Mouse (Mus musculus): ENCODE data around the gene Ccl5. TPM values are rescaled to one million over a fixed set of nuclear protein-coding genes. Genes with fewer than 3 reads are reported as not detected.

Gene Ccl5
- polyA plus RNA-seq, 1 experiment from 2014 or later = not detected

GRCm38 (mm10) chr11:83533192-83533591 lies 2.9 kb upstream of the Ccl5 start:
- WGBS = 85% methylated on average over 1 of the region's 1 CpGs
- Histone ChIP-seq H3K36me3 (ENCODE audit: control insufficient read depth, insufficient read depth, low read length) (no peaks in the 10 kb centered on the region), H3K9me3 (ENCODE audit: control insufficient read depth, low read length) (no peaks in the 10 kb centered on the region), H3K4me2 (no peak overlapping the region), H3K4me1 (replicated peaks; ENCODE audit: control insufficient read depth, insufficient read depth, low read length) (no peaks in the 10 kb centered on the region), H3K27me3 (replicated peaks; ENCODE audit: control insufficient read depth, insufficient read depth, low read length) (no peaks in the 10 kb centered on the region), H3K4me3 (ENCODE audit: low read depth, low read length) (no peak overlapping the region), H3K27ac (ENCODE audit: low read depth, low read length) (no peak overlapping the region), H3K9ac (ENCODE audit: low read depth, low read length) (no peak overlapping the region)
- DNase-seq (ENCODE audit: low spot score) = no peak
- ATAC-seq (replicated peaks; ENCODE audit: low FRiP score) = no peak

- 70% methylated on average over 12 of the region's 12 CpGs for WGBS
These were observed 1.3 kb downstream of the Ccl5 start for GRCm38 (mm10) chr11:83529024-83529423.

GRCm38 (mm10) chr11:83522075-83522474 lies 8.2 kb downstream of the Ccl5 start, which contains the start of gene Heatr9:
Gene Heatr9 (minus strand): TSS chr11:83522175.
- DNase-seq (ENCODE audit: low spot score) = no peak
- no peak within 1 kb of the TSS for H3K4me2 ChIP-seq
- H3K4me1 ChIP-seq (replicated peaks; ENCODE audit: control insufficient read depth, insufficient read depth, low read length) = no peaks in the 10 kb centered on the region
- H3K9ac ChIP-seq (ENCODE audit: low read depth, low read length) = no peak within 1 kb of the TSS
- no peak within 1 kb of the TSS for H3K27ac ChIP-seq (ENCODE audit: low read depth, low read length)
- H3K36me3 ChIP-seq (ENCODE audit: control insufficient read depth, insufficient read depth, low read length) = no peaks in the 10 kb centered on the region
- no peak within 1 kb of the TSS for H3K4me3 ChIP-seq (ENCODE audit: low read depth, low read length)
- WGBS = 79% methylated on average over 3 of the region's 3 CpGs
- no peaks in the 10 kb centered on the region for H3K27me3 ChIP-seq (replicated peaks; ENCODE audit: control insufficient read depth, insufficient read depth, low read length)
- no peaks in the 10 kb centered on the region for H3K9me3 ChIP-seq (ENCODE audit: control insufficient read depth, low read length)
- ATAC-seq (replicated peaks; ENCODE audit: low FRiP score) = no peak

More at GRCm38 (mm10) chr11:83529024-83529423, 1.3 kb downstream of the Ccl5 start:
- Histone ChIP-seq H3K4me2 (no peak overlapping the region), H3K27me3 (replicated peaks; ENCODE audit: control insufficient read depth, insufficient read depth, low read length) (no peaks in the 10 kb centered on the region), H3K36me3 (ENCODE audit: control insufficient read depth, insufficient read depth, low read length) (no peaks in the 10 kb centered on the region), H3K9ac (ENCODE audit: low read depth, low read length) (no peak overlapping the region), H3K27ac (ENCODE audit: low read depth, low read length) (no peak overlapping the region), H3K4me3 (ENCODE audit: low read depth, low read length) (no peak overlapping the region), H3K4me1 (replicated peaks; ENCODE audit: control insufficient read depth, insufficient read depth, low read length) (no peaks in the 10 kb centered on the region), H3K9me3 (ENCODE audit: control insufficient read depth, low read length) (no peaks in the 10 kb centered on the region)
- ATAC-seq (replicated peaks; ENCODE audit: low FRiP score) (no peak), DNase-seq (ENCODE audit: low spot score) (no peak)

GRCm38 (mm10) chr11:83518371-83518770 lies 11.9 kb downstream of the Ccl5 start:
- H3K27me3 ChIP-seq (replicated peaks; ENCODE audit: control insufficient read depth, insufficient read depth, low read length) = no peaks in the 10 kb centered on the region

GRCm38 (mm10) chr11:83517153-83517552 lies 13.2 kb downstream of the Ccl5 start:
- H3K4me2 ChIP-seq = no peak overlapping the region
- H3K4me3 ChIP-seq (ENCODE audit: low read depth, low read length) = no peak overlapping the region
- H3K9ac ChIP-seq (ENCODE audit: low read depth, low read length) = no peak overlapping the region
- no peak for DNase-seq (ENCODE audit: low spot score)
- no peak for ATAC-seq (replicated peaks; ENCODE audit: low FRiP score)
- no peaks in the 10 kb centered on the region for H3K9me3 ChIP-seq (ENCODE audit: control insufficient read depth, low read length)
- H3K27ac ChIP-seq (ENCODE audit: low read depth, low read length) = no peak overlapping the region
- H3K36me3 ChIP-seq (ENCODE audit: control insufficient read depth, insufficient read depth, low read length) = no peaks in the 10 kb centered on the region
- H3K4me1 ChIP-seq (replicated peaks; ENCODE audit: control insufficient read depth, insufficient read depth, low read length) = no peaks in the 10 kb centered on the region
- H3K27me3 ChIP-seq (replicated peaks; ENCODE audit: control insufficient read depth, insufficient read depth, low read length) = no peaks in the 10 kb centered on the region

More at GRCm38 (mm10) chr11:83518371-83518770, 11.9 kb downstream of the Ccl5 start:
- 79% methylated on average over 6 of the region's 6 CpGs for whole genome bisulfite sequencing
- no peaks in the 10 kb centered on the region for H3K36me3 ChIP-seq (ENCODE audit: control insufficient read depth, insufficient read depth, low read length)
- no peak overlapping the region for H3K9ac ChIP-seq (ENCODE audit: low read depth, low read length)
- H3K4me3 ChIP-seq (ENCODE audit: low read depth, low read length) = no peak overlapping the region
- no peak overlapping the region for H3K27ac ChIP-seq (ENCODE audit: low read depth, low read length)
- DNase-seq (ENCODE audit: low spot score) (no peak), ATAC-seq (replicated peaks; ENCODE audit: low FRiP score) (no peak)
- no peaks in the 10 kb centered on the region for H3K9me3 ChIP-seq (ENCODE audit: control insufficient read depth, low read length)
- no peak overlapping the region for H3K4me2 ChIP-seq
- no peaks in the 10 kb centered on the region for H3K4me1 ChIP-seq (replicated peaks; ENCODE audit: control insufficient read depth, insufficient read depth, low read length)

- Histone ChIP-seq H3K9ac (ENCODE audit: low read depth, low read length) (no peak overlapping the region), H3K36me3 (ENCODE audit: control insufficient read depth, insufficient read depth, low read length) (peaks cover 7% of the 10 kb centered on the region; the same call in 1 of the 2 replicates), H3K4me3 (ENCODE audit: low read depth, low read length) (no peak overlapping the region), H3K27ac (ENCODE audit: low read depth, low read length) (no peak overlapping the region), H3K9me3 (ENCODE audit: control insufficient read depth, low read length) (no peaks in the 10 kb centered on the region), H3K27me3 (replicated peaks; ENCODE audit: control insufficient read depth, insufficient read depth, low read length) (no peaks in the 10 kb centered on the region), H3K4me2 (no peak overlapping the region), H3K4me1 (replicated peaks; ENCODE audit: control insufficient read depth, insufficient read depth, low read length) (no peaks in the 10 kb centered on the region)
- DNase-seq (ENCODE audit: low spot score) (no peak), ATAC-seq (replicated peaks; ENCODE audit: low FRiP score) (no peak)
These were observed 20.8 kb downstream of the Ccl5 start for GRCm38 (mm10) chr11:83509521-83509920.

GRCm38 (mm10) chr11:83504308-83504707 lies 26.0 kb downstream of the Ccl5 start:
- H3K9me3 ChIP-seq (ENCODE audit: control insufficient read depth, low read length) = no peaks in the 10 kb centered on the region
- no peaks in the 10 kb centered on the region for H3K4me1 ChIP-seq (replicated peaks; ENCODE audit: control insufficient read depth, insufficient read depth, low read length)
- H3K27me3 ChIP-seq (replicated peaks; ENCODE audit: control insufficient read depth, insufficient read depth, low read length) = no peaks in the 10 kb centered on the region
- DNase-seq (ENCODE audit: low spot score) (no peak), ATAC-seq (replicated peaks; ENCODE audit: low FRiP score) (no peak)
- H3K27ac ChIP-seq (ENCODE audit: low read depth, low read length) = no peak overlapping the region
- H3K36me3 ChIP-seq (ENCODE audit: control insufficient read depth, insufficient read depth, low read length) = peaks cover 32% of the 10 kb centered on the region
- H3K4me2 ChIP-seq = no peak overlapping the region
- no peak overlapping the region for H3K9ac ChIP-seq (ENCODE audit: low read depth, low read length)
- WGBS = 93% methylated on average over 5 of the region's 5 CpGs
- H3K4me3 ChIP-seq (ENCODE audit: low read depth, low read length) = no peak overlapping the region

GRCm38 (mm10) chr11:83495571-83495970 lies 34.7 kb downstream of the Ccl5 start:
- H3K4me3 ChIP-seq (ENCODE audit: low read depth, low read length) = no peak overlapping the region
- H3K9ac ChIP-seq (ENCODE audit: low read depth, low read length) = no peak overlapping the region
- H3K4me2 ChIP-seq = no peak overlapping the region
- DNase-seq (ENCODE audit: low spot score) (no peak), ATAC-seq (replicated peaks; ENCODE audit: low FRiP score) (no peak)
- WGBS = 89% methylated on average over 2 of the region's 2 CpGs
- no peaks in the 10 kb centered on the region for H3K9me3 ChIP-seq (ENCODE audit: control insufficient read depth, low read length)
- H3K27me3 ChIP-seq (replicated peaks; ENCODE audit: control insufficient read depth, insufficient read depth, low read length) = no peaks in the 10 kb centered on the region
- H3K36me3 ChIP-seq (ENCODE audit: control insufficient read depth, insufficient read depth, low read length) = peaks cover 10% of the 10 kb centered on the region
- H3K27ac ChIP-seq (ENCODE audit: low read depth, low read length) = no peak overlapping the region
- no peaks in the 10 kb centered on the region for H3K4me1 ChIP-seq (replicated peaks; ENCODE audit: control insufficient read depth, insufficient read depth, low read length)

- no peak overlapping the region for H3K4me2 ChIP-seq
- no peaks in the 10 kb centered on the region for H3K4me1 ChIP-seq (replicated peaks; ENCODE audit: control insufficient read depth, insufficient read depth, low read length)
- H3K4me3 ChIP-seq (ENCODE audit: low read depth, low read length) = no peak overlapping the region
- no peaks in the 10 kb centered on the region for H3K9me3 ChIP-seq (ENCODE audit: control insufficient read depth, low read length)
- H3K27me3 ChIP-seq (replicated peaks; ENCODE audit: control insufficient read depth, insufficient read depth, low read length) = no peaks in the 10 kb centered on the region
- DNase-seq (ENCODE audit: low spot score) (no peak), ATAC-seq (replicated peaks; ENCODE audit: low FRiP score) (no peak)
- peaks cover 19% of the 10 kb centered on the region for H3K36me3 ChIP-seq (ENCODE audit: control insufficient read depth, insufficient read depth, low read length)
- 81% methylated on average over 4 of the region's 4 CpGs for WGBS
- H3K27ac ChIP-seq (ENCODE audit: low read depth, low read length) = no peak overlapping the region
- H3K9ac ChIP-seq (ENCODE audit: low read depth, low read length) = no peak overlapping the region
These were observed 38.8 kb downstream of the Ccl5 start for GRCm38 (mm10) chr11:83491488-83491887.
